Mouse (Mus musculus): ENCODE measurements around the gene Shoc2. TPM values are rescaled to one million over a fixed set of nuclear protein-coding genes. Genes with fewer than 3 reads are reported as not detected.

Shoc2 gene
- polyA plus RNA-seq, 1 experiment from 2014 or later: 54.8 TPM

GRCm38 (mm10) chr19:54040356-54041028 lies 96.4 kb downstream of the Shoc2 start:
- H3K4me3 ChIP-seq (ENCODE audit: low read depth, low read length): no peak overlapping the region
- no peak overlapping the region for H3K9ac ChIP-seq
- H3K9me3 ChIP-seq (ENCODE audit: low read depth, low read length): no peaks in the 10 kb centered on the region
- 38% methylated on average over 4 of the region's 4 CpGs for WGBS
- peak; percentile 7; the same call in 1 of the 2 replicates for ATAC-seq (ENCODE audit: insufficient read depth)
- H3K27me3 ChIP-seq (ENCODE audit: insufficient read depth, low read length): peaks cover 4% of the 10 kb centered on the region
- DNase-seq: peak; percentile 27
- H3K4me2 ChIP-seq: peak overlapping the region; percentile 18; the same call in 1 of the 2 replicates
- peak overlapping the region; percentile 63 for H3K27ac ChIP-seq (ENCODE audit: low read depth)
- TF ChIP-seq CTCF (IDR thresholded peaks at IDR 0.05; ENCODE audit: low read depth): no peak
- H3K36me3 ChIP-seq (ENCODE audit: insufficient read depth): 0 out of 2 replicates have a peak, but pooled peaks cover 3% of the 10 kb centered on the region
- H3K4me1 ChIP-seq (ENCODE audit: insufficient read depth): 0 out of 2 replicates have a peak, but pooled peaks cover 3% of the 10 kb centered on the region

GRCm38 (mm10) chr19:54041029-54041367 lies 96.9 kb downstream of the Shoc2 start:
- peak overlapping the region; percentile 63; the same call in 1 of the 2 replicates for H3K27ac ChIP-seq (ENCODE audit: low read depth)
- no peaks in the 10 kb centered on the region for H3K9me3 ChIP-seq (ENCODE audit: low read depth, low read length)

GRCm38 (mm10) chr19:54043851-54044250 lies 99.7 kb downstream of the Shoc2 start, which contains the start of gene Adra2a:
Gene Adra2a, plus strand, starts transcription at chr19:54044151.
- Histone ChIP-seq H3K36me3 (ENCODE audit: insufficient read depth) (no peaks in the 10 kb centered on the region), H3K27me3 (ENCODE audit: insufficient read depth, low read length) (peaks cover 38% of the 10 kb centered on the region), H3K4me3 (ENCODE audit: low read depth, low read length) (peak within 1 kb of the TSS; percentile 47), H3K9me3 (ENCODE audit: low read depth, low read length) (no peaks in the 10 kb centered on the region), H3K9ac (0 out of 2 replicates have a peak within 1 kb of the TSS, but pooled peaks have one; percentile 15), H3K4me2 (peak within 1 kb of the TSS; percentile 89), H3K4me1 (ENCODE audit: insufficient read depth) (peaks cover 13% of the 10 kb centered on the region; the same call in 1 of the 2 replicates), H3K27ac (ENCODE audit: low read depth) (no peak within 1 kb of the TSS)
- ATAC-seq (ENCODE audit: insufficient read depth) (no peak), DNase-seq (no peak)
- TF ChIP-seq CTCF (IDR thresholded peaks at IDR 0.05; ENCODE audit: low read depth): no peak
- WGBS: 72% methylated on average over 5 of the region's 5 CpGs

More at GRCm38 (mm10) chr19:54041029-54041367, 96.9 kb downstream of the Shoc2 start:
- 23% methylated on average over 5 of the region's 5 CpGs for WGBS
- Histone ChIP-seq H3K4me2 (peak overlapping the region; percentile 18; the same call in 1 of the 2 replicates), H3K4me1 (ENCODE audit: insufficient read depth) (peaks cover 4% of the 10 kb centered on the region; the same call in 1 of the 2 replicates), H3K4me3 (ENCODE audit: low read depth, low read length) (no peak overlapping the region), H3K36me3 (ENCODE audit: insufficient read depth) (0 out of 2 replicates have a peak, but pooled peaks cover 3% of the 10 kb centered on the region), H3K27me3 (ENCODE audit: insufficient read depth, low read length) (peaks cover 9% of the 10 kb centered on the region), H3K9ac (no peak overlapping the region)
- ATAC-seq (ENCODE audit: insufficient read depth) (no peak), DNase-seq (peak; percentile 26)
- no peak for TF ChIP-seq CTCF (IDR thresholded peaks at IDR 0.05; ENCODE audit: low read depth)

- TF ChIP-seq CTCF (IDR thresholded peaks at IDR 0.05; ENCODE audit: low read depth): peak; percentile 86
- H3K4me3 ChIP-seq (ENCODE audit: low read depth, low read length): peak overlapping the region; percentile 47
- peak; percentile 79 for ATAC-seq (ENCODE audit: insufficient read depth)
- no peaks in the 10 kb centered on the region for H3K9me3 ChIP-seq (ENCODE audit: low read depth, low read length)
- no peaks in the 10 kb centered on the region for H3K36me3 ChIP-seq (ENCODE audit: insufficient read depth)
- peaks cover 13% of the 10 kb centered on the region; the same call in 1 of the 2 replicates for H3K4me1 ChIP-seq (ENCODE audit: insufficient read depth)
- H3K27ac ChIP-seq (ENCODE audit: low read depth): no peak overlapping the region
- peaks cover 45% of the 10 kb centered on the region for H3K27me3 ChIP-seq (ENCODE audit: insufficient read depth, low read length)
- under 1% methylated on average over 59 of the region's 59 CpGs for WGBS
- H3K9ac ChIP-seq: peak overlapping the region; percentile 38
- DNase-seq: peak; percentile 88
- peak overlapping the region; percentile 89 for H3K4me2 ChIP-seq
These were observed 100.6 kb downstream of the Shoc2 start for GRCm38 (mm10) chr19:54044507-54045371.

DNA sequence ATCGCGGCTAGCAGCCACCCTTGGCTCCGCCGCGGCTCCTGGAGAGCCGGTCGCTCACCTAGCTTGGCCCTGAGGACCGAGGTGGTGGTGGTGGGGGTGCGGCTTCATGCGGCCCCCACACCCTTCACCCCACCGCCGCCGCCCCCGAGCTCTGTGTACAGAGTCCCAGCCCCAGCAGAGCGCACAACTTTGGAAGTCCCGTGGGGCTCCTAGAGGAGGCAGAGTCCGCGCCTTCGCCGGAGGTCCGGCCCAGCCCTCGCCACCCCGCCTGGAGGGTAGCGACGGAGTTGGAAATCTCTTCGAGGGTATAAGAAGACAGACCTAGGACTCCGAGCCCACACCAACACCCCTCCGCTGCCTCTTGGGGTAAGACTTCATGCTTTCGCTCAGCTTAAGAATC lies 101.3 kb downstream of the Shoc2 start:
- H3K9me3 ChIP-seq (ENCODE audit: low read depth, low read length): no peaks in the 10 kb centered on the region
- peaks cover 13% of the 10 kb centered on the region; the same call in 1 of the 2 replicates for H3K4me1 ChIP-seq (ENCODE audit: insufficient read depth)
- ATAC-seq (ENCODE audit: insufficient read depth) (peak; percentile 20; the same call in 1 of the 2 replicates), DNase-seq (peak; percentile 38)
- peak overlapping the region; percentile 38 for H3K9ac ChIP-seq
- H3K27ac ChIP-seq (ENCODE audit: low read depth): no peak overlapping the region
- peaks cover 51% of the 10 kb centered on the region for H3K27me3 ChIP-seq (ENCODE audit: insufficient read depth, low read length)
- H3K4me2 ChIP-seq: peak overlapping the region; percentile 89
- H3K36me3 ChIP-seq (ENCODE audit: insufficient read depth): no peaks in the 10 kb centered on the region
- no peak for TF ChIP-seq CTCF (IDR thresholded peaks at IDR 0.05; ENCODE audit: low read depth)
- peak overlapping the region; percentile 47 for H3K4me3 ChIP-seq (ENCODE audit: low read depth, low read length)
- under 1% methylated on average over 29 of the region's 29 CpGs for WGBS

DNA sequence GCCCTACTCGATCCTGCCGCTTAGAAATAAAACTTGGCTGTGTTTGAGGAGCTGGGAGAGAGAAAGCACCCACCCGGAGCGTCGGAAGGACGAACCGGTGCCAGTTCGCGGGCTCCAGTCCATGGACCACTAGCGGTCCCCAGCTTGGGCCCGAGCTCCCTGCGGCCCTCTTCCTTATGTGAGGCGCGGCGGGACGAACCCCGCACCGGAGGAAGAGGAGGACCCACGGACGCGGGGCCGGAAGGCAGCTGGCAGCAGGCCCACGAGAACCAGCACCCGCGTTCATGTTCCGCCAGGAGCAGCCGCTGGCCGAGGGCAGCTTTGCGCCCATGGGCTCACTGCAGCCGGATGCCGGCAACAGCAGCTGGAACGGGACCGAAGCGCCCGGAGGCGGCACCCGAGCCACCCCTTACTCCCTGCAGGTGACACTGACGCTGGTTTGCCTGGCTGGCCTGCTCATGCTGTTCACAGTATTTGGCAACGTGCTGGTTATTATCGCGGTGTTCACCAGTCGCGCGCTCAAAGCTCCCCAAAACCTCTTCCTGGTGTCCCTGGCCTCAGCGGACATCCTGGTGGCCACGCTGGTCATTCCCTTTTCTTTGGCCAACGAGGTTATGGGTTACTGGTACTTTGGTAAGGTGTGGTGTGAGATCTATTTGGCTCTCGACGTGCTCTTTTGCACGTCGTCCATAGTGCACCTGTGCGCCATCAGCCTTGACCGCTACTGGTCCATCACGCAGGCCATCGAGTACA lies 102.0 kb downstream of the Shoc2 start:
- no peaks in the 10 kb centered on the region for H3K9me3 ChIP-seq (ENCODE audit: low read depth, low read length)
- H3K27ac ChIP-seq (ENCODE audit: low read depth): no peak overlapping the region
- peak; percentile 17 for DNase-seq
- H3K27me3 ChIP-seq (ENCODE audit: insufficient read depth, low read length): peaks cover 54% of the 10 kb centered on the region
- H3K9ac ChIP-seq: peak overlapping the region; percentile 38; the same call in 1 of the 2 replicates
- peak overlapping the region; percentile 89 for H3K4me2 ChIP-seq
- H3K36me3 ChIP-seq (ENCODE audit: insufficient read depth): no peaks in the 10 kb centered on the region
- H3K4me3 ChIP-seq (ENCODE audit: low read depth, low read length): peak overlapping the region; percentile 47
- TF ChIP-seq CTCF (IDR thresholded peaks at IDR 0.05; ENCODE audit: low read depth): no peak
- peaks cover 10% of the 10 kb centered on the region; the same call in 1 of the 2 replicates for H3K4me1 ChIP-seq (ENCODE audit: insufficient read depth)
- 2% methylated on average over 55 of the region's 55 CpGs for WGBS
- no peak for ATAC-seq (ENCODE audit: insufficient read depth)

Measured in lung, embryonic 14.5 days (tissue).